Mouse (Mus musculus) small intestine, adult 2 months (tissue): ENCODE data around the gene Alkbh7. TPM values are rescaled to one million over a fixed set of nuclear protein-coding genes. Genes with fewer than 3 reads are reported as not detected.

Source experiments
- H3K27ac ChIP-seq: fragments of 200-500 bp; 2 replicates; pipeline ENCODE4 v1.5.1; 2012; ENCODE audit warnings: low read depth, low read length, control low read depth, inconsistent platforms; ENCODE audit not compliant: insufficient read depth
- H3K27me3 ChIP-seq: fragments of 200-500 bp; 2 replicates; pipeline ENCODE4 v1.6.1; 2012; ENCODE audit warnings: mild to moderate bottlenecking, moderate library complexity, low read length, inconsistent platforms; ENCODE audit not compliant: control insufficient read depth, insufficient read depth
- H3K36me3 ChIP-seq: fragments of 200-500 bp; 2 replicates; pipeline ENCODE4 v1.6.1; 2012; ENCODE audit warnings: mild to moderate bottlenecking, low read length, control low read depth, inconsistent platforms; ENCODE audit not compliant: control insufficient read depth, insufficient read depth
- H3K4me1 ChIP-seq: fragments of 200-500 bp; 2 replicates; pipeline ENCODE4 v1.6.1; 2012; ENCODE audit warnings: low read length, inconsistent platforms, mixed read lengths; ENCODE audit not compliant: control insufficient read depth, insufficient read depth, insufficient read length
- H3K4me3 ChIP-seq: fragments of 200-500 bp; 2 replicates; pipeline ENCODE4 v1.5.1; 2012; ENCODE audit warnings: low read depth, mild to moderate bottlenecking, control low read depth, inconsistent platforms, low read length, moderate library complexity
- CTCF ChIP-seq: fragments of 200-500 bp; IDR thresholded peaks from 2 replicates; pipeline ENCODE4 v1.5.1; 2012; ENCODE audit warnings: low read depth, mild to moderate bottlenecking, control low read depth, inconsistent platforms, low read length, moderate library complexity, mixed read lengths; ENCODE audit not compliant: insufficient replicate concordance, insufficient read length; ENCODE audit errors: extremely low read depth
- POLR2A ChIP-seq: fragments of 200-500 bp; IDR thresholded peaks from 2 replicates; pipeline ENCODE4 v1.6.1; 2012; ENCODE audit warnings: low read depth, mild to moderate bottlenecking, control low read depth, inconsistent platforms, low read length, moderate library complexity
- WGBS: fragments of 180-500 bp; shearing (Covaris S2); methylation state at CpG from one replicate; pipeline ENCODE4 v1.1.7; 2018; 5-methylcytosine and 5-hydroxymethylcytosine counted together
- polyA plus RNA-seq: library from polyadenylated mRNA; depleted of rRNA; stranded (reverse); fragments of >200 nt; gene quantifications from 2 replicates; pipeline ENCODE4 v1.2.3, GENCODE M21; 2012

Alkbh7 gene
- polyA plus RNA-seq, 1 experiment: 63.7 TPM

GRCm38 (mm10) chr17:57011236-57012141, 14.3 kb downstream of the Alkbh7 start, which contains the start of the genes Gtf2f1 and Gm17949:
Gene Gtf2f1 (minus strand): TSS chr17:57011288.
Gene Gm17949 (plus strand): TSS chr17:57011469.
- Histone ChIP-seq H3K4me3 (peak within 1 kb of the TSS; percentile 81), H3K4me1 (peaks cover 7% of the 10 kb centered on the region; the same call in 1 of the 2 replicates), H3K36me3 (peaks cover 18% of the 10 kb centered on the region), H3K27ac (peak within 1 kb of the TSS; percentile 63), H3K27me3 (no peaks in the 10 kb centered on the region)
- 1% methylated on average over 51 of the region's 51 CpGs for WGBS
- TF ChIP-seq CTCF (no peak), POLR2A (peak; percentile 99)

- Histone ChIP-seq H3K27ac (no peak overlapping the region), H3K4me1 (peaks cover 7% of the 10 kb centered on the region; the same call in 1 of the 2 replicates), H3K4me3 (no peak overlapping the region), H3K36me3 (peaks cover 10% of the 10 kb centered on the region), H3K27me3 (no peaks in the 10 kb centered on the region)
- TF ChIP-seq POLR2A (no peak), CTCF (no peak)
- WGBS: 80% methylated on average over 13 of the region's 13 CpGs
Measured at GRCm38 (mm10) chr17:57012245-57012795, 15.2 kb downstream of the Alkbh7 start.

GRCm38 (mm10) chr17:57019693-57020092, 22.6 kb downstream of the Alkbh7 start:
- Histone ChIP-seq H3K4me3 (no peak overlapping the region), H3K4me1 (no peaks in the 10 kb centered on the region), H3K36me3 (peaks cover 29% of the 10 kb centered on the region), H3K27me3 (no peaks in the 10 kb centered on the region), H3K27ac (no peak overlapping the region)
- no peak for TF ChIP-seq POLR2A
- no peak for TF ChIP-seq CTCF
- WGBS: 80% methylated on average over 2 of the region's 2 CpGs

GRCm38 (mm10) chr17:57020960-57021359, 23.8 kb downstream of the Alkbh7 start:
- Histone ChIP-seq H3K4me1 (no peaks in the 10 kb centered on the region), H3K27ac (no peak overlapping the region), H3K27me3 (no peaks in the 10 kb centered on the region), H3K36me3 (peaks cover 41% of the 10 kb centered on the region), H3K4me3 (no peak overlapping the region)
- TF ChIP-seq POLR2A (no peak), CTCF (no peak)
- WGBS: 82% methylated on average over 5 of the region's 5 CpGs

GRCm38 (mm10) chr17:57027471-57027870, 30.3 kb downstream of the Alkbh7 start:
- H3K4me3 ChIP-seq: no peak overlapping the region
- TF ChIP-seq CTCF: no peak
- TF ChIP-seq POLR2A: no peak
- no peak overlapping the region for H3K27ac ChIP-seq
- peaks cover 9% of the 10 kb centered on the region for H3K4me1 ChIP-seq
- peaks cover 51% of the 10 kb centered on the region for H3K36me3 ChIP-seq
- H3K27me3 ChIP-seq: no peaks in the 10 kb centered on the region
- 80% methylated on average over 4 of the region's 4 CpGs for WGBS

- WGBS: 15% methylated on average over 8 of the region's 8 CpGs
- peaks cover 9% of the 10 kb centered on the region for H3K4me1 ChIP-seq
- no peak for TF ChIP-seq POLR2A
- TF ChIP-seq CTCF: no peak
- H3K27ac ChIP-seq: no peak overlapping the region
- peaks cover 29% of the 10 kb centered on the region for H3K36me3 ChIP-seq
- H3K27me3 ChIP-seq: no peaks in the 10 kb centered on the region
- H3K4me3 ChIP-seq: peak overlapping the region; percentile 17
Measured at GRCm38 (mm10) chr17:57029691-57030090, 32.6 kb downstream of the Alkbh7 start.
